Mouse (Mus musculus) layer of hippocampus, postnatal 36 days (tissue): ENCODE measurements around the gene Fig4. TPM values are rescaled to one million over a fixed set of nuclear protein-coding genes. Genes with fewer than 3 reads are reported as not detected.
A peak's percentile ranks its signal among the peaks of the same experiment; 100 is the strongest.

Experiments
- DNase-seq, 2 experiments: peaks; one replicate each; pipeline ENCODE4 v3.0.0; 2022
- total RNA-seq, 2 experiments: library from RNA; stranded (reverse); gene quantifications; 2 replicates each; pipeline ENCODE4 v1.2.3; 2021

Gene Fig4
- total RNA-seq, 2 experiments from 2014 or later = 30.7 to 34.5 TPM

GRCm38 (mm10) chr10:41260243-41261006, 42.6 kb downstream of the Fig4 start:
- DNase-seq = no peak

GRCm38 (mm10) chr10:41250749-41251065, 52.4 kb downstream of the Fig4 start:
- DNase-seq = no peak

GRCm38 (mm10) chr10:41250045-41250748, 52.9 kb downstream of the Fig4 start:
- no peak for DNase-seq

- DNase-seq = no peak
Observed at GRCm38 (mm10) chr10:41249006-41249659, 53.9 kb downstream of the Fig4 start.

GRCm38 (mm10) chr10:41247800-41248473, 55.1 kb downstream of the Fig4 start:
- no peak for DNase-seq

- no peak for DNase-seq
Observed at GRCm38 (mm10) chr10:41246111-41246510, 56.9 kb downstream of the Fig4 start.

- no peak for DNase-seq
Observed at GRCm38 (mm10) chr10:41245477-41245876, 57.6 kb downstream of the Fig4 start.

GRCm38 (mm10) chr10:41245028-41245427, 58.0 kb downstream of the Fig4 start:
- DNase-seq = peak in 1 of 2 experiments; percentile 34

GRCm38 (mm10) chr10:41243930-41244329, 59.1 kb downstream of the Fig4 start:
- DNase-seq = no peak

- no peak for DNase-seq
Observed at GRCm38 (mm10) chr10:41241558-41242242, 61.4 kb downstream of the Fig4 start.

GRCm38 (mm10) chr10:41241080-41241479, 62.0 kb downstream of the Fig4 start:
- no peak for DNase-seq

GRCm38 (mm10) chr10:41236020-41236419, 67.0 kb downstream of the Fig4 start:
- no peak for DNase-seq

GRCm38 (mm10) chr10:41235584-41235983, 67.5 kb downstream of the Fig4 start:
- no peak for DNase-seq

- no peak for DNase-seq
Observed at GRCm38 (mm10) chr10:41235159-41235558, 67.9 kb downstream of the Fig4 start.

GRCm38 (mm10) chr10:41234552-41234951, 68.5 kb downstream of the Fig4 start:
- no peak for DNase-seq

GRCm38 (mm10) chr10:41233140-41233539, 69.9 kb downstream of the Fig4 start:
- DNase-seq = no peak

GRCm38 (mm10) chr10:41231163-41231835, 71.8 kb downstream of the Fig4 start:
- no peak for DNase-seq

GRCm38 (mm10) chr10:41227626-41228025, 75.4 kb downstream of the Fig4 start:
- DNase-seq = no peak

- no peak for DNase-seq
Observed at GRCm38 (mm10) chr10:41223499-41223898, 79.6 kb downstream of the Fig4 start.

- DNase-seq = no peak
Observed at GRCm38 (mm10) chr10:41221204-41221603, 81.9 kb downstream of the Fig4 start.

GRCm38 (mm10) chr10:41218897-41219296, 84.2 kb downstream of the Fig4 start:
- DNase-seq = no peak

- DNase-seq = no peak
Observed at GRCm38 (mm10) chr10:41214083-41214482, 89.0 kb downstream of the Fig4 start.
